Comparison of ENCODE assay signal across 13 mouse cellular contexts in the genomic region with DNA sequence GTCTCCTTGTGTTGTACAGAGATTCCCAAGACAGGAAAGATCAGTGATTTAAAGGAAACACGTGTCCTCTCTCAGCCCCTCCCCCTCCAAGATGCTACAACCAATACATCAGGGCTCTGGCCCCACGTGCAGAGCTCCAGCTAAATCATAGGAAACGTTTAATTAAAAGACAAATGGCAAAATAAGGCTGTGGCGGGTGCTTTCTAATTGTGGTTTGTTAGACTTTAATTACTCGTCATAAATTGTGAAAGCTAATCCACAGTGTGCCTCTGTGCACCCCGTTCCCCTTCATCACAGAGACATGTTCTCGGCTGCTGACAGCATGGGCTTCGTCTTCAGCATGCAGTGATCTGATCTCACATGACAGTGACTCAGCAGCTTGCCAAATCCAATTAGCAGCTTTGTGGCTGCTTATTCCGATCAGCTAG.
DNase-seq lines count a peak whose midpoint lies in the region; ATAC-seq and TF ChIP-seq lines count a peak whose summit lies in the region.
"Had no signal": no experiment of that assay in that cellular context is flagged by ENCODE, and none has a peak within 500 bp of the region (broad histone marks: within the 10 kb centered on the region; RNA-seq: fewer than 3 reads in every experiment).

No protein-coding gene starts in this region.

- H3K4me1 ChIP-seq in kidney, embryonic 16.5 days (ENCODE audit: insufficient read depth, low read length), result peaks cover 4% of the 10 kb centered on the region; the same call in 1 of the 2 replicates
- H3K4me1 ChIP-seq in bone marrow macrophage, adult 2 months (ENCODE audit: control insufficient read depth, insufficient read depth, low read length), result peaks cover 44% of the 10 kb centered on the region
- peaks cover 4% of the 10 kb centered on the region; the same call in 1 of the 2 replicates for H3K4me1 ChIP-seq in forebrain, postnatal 0 days (ENCODE audit: insufficient read depth)
- H3K4me1 ChIP-seq in midbrain, embryonic 13.5 days (replicated peaks), result peaks cover 14% of the 10 kb centered on the region

- H3K36me3 ChIP-seq in kidney, embryonic 16.5 days (ENCODE audit: insufficient read depth, low read length), result no peaks in the 10 kb centered on the region
- H3K36me3 ChIP-seq in forebrain, postnatal 0 days (ENCODE audit: insufficient read depth), result no peaks in the 10 kb centered on the region
- no peaks in the 10 kb centered on the region for H3K36me3 ChIP-seq in midbrain, embryonic 13.5 days

- no peak overlapping the region for H3K9ac ChIP-seq in kidney, embryonic 16.5 days (replicated peaks; ENCODE audit: low read length)
- no peak overlapping the region for H3K9ac ChIP-seq in forebrain, postnatal 0 days
- H3K9ac ChIP-seq in midbrain, embryonic 13.5 days (replicated peaks), result no peak overlapping the region
- H3K9ac ChIP-seq: lung, embryonic 14.5 days had no signal

- 27% methylated on average over 9 of the region's 9 CpGs for WGBS in kidney, embryonic 16.5 days
- 8% methylated on average over 9 of the region's 9 CpGs for WGBS in forebrain, postnatal 0 days
- WGBS in midbrain, embryonic 13.5 days, result 20% methylated on average over 9 of the region's 9 CpGs

- ATAC-seq in kidney, embryonic 16.5 days (ENCODE audit: low FRiP score, low TSS enrichment), result peak; percentile 71; the same call in 1 of the 2 replicates
- ATAC-seq in forebrain, postnatal 0 days, result peak; percentile 94
- peak; percentile 84 for ATAC-seq in midbrain, embryonic 13.5 days
- ATAC-seq in erythroblast, adult 5-6 weeks (replicated peaks; ENCODE audit: low FRiP score, poor library complexity, severe bottlenecking), result no peak

- no peaks in the 10 kb centered on the region for H3K9me3 ChIP-seq in kidney, embryonic 16.5 days (ENCODE audit: low read length)
- H3K9me3 ChIP-seq in forebrain, postnatal 0 days (ENCODE audit: low read length), result no peaks in the 10 kb centered on the region
- no peaks in the 10 kb centered on the region for H3K9me3 ChIP-seq in midbrain, embryonic 13.5 days

- TF ChIP-seq POLR2A in bone marrow macrophage, adult 2 months (IDR thresholded peaks at IDR 0.05; ENCODE audit: borderline replicate concordance, low read depth, low read length), result no peak

- H3K4me3 ChIP-seq in kidney, embryonic 16.5 days (ENCODE audit: low read length), result no peak overlapping the region
- no peak overlapping the region for H3K4me3 ChIP-seq in bone marrow macrophage, adult 2 months (ENCODE audit: insufficient read depth, low read length)
- H3K4me3 ChIP-seq in forebrain, postnatal 0 days (ENCODE audit: low read depth, low read length), result no peak overlapping the region
- H3K4me3 ChIP-seq in midbrain, embryonic 13.5 days (replicated peaks), result no peak overlapping the region

- DNase-seq in kidney, adult 8-10 months, result no peak
- DNase-seq in forebrain, postnatal 0 days, result peak; percentile 77
- DNase-seq in thymus, postnatal 36 days, result no peak
- DNase-seq in urinary bladder, adult 18-20 months (ENCODE audit: low spot score in 2 of 2), result no peak
- DNase-seq: adrenal gland, postnatal 14 days; kidney, postnatal 36 days; lung, embryonic 14.5 days; thymus, adult 18-20 months had no signal

- no peak for TF ChIP-seq CTCF in bone marrow macrophage, adult 2 months (IDR thresholded peaks at IDR 0.05; ENCODE audit: low read depth, low read length)
- TF ChIP-seq CTCF in forebrain, postnatal 0 days (IDR thresholded peaks at IDR 0.05; ENCODE audit: low read depth), result no peak

- H3K27me3 ChIP-seq in kidney, embryonic 16.5 days (ENCODE audit: insufficient read depth, low read length), result no peaks in the 10 kb centered on the region
- no peaks in the 10 kb centered on the region for H3K27me3 ChIP-seq in forebrain, postnatal 0 days (ENCODE audit: insufficient read depth, low read length)
- no peaks in the 10 kb centered on the region for H3K27me3 ChIP-seq in midbrain, embryonic 13.5 days
- H3K27me3 ChIP-seq: CH12.LX had no signal

- no peak overlapping the region for H3K27ac ChIP-seq in kidney, embryonic 16.5 days (ENCODE audit: low read length)
- peak overlapping the region; percentile 32; the same call in 1 of the 2 replicates for H3K27ac ChIP-seq in bone marrow macrophage, adult 2 months (ENCODE audit: insufficient read depth, low read depth, low read length)
- H3K27ac ChIP-seq in forebrain, postnatal 0 days (ENCODE audit: low read depth, low read length), result no peak overlapping the region
- H3K27ac ChIP-seq in midbrain, embryonic 13.5 days, result peak overlapping the region; percentile 66

- H3K4me2 ChIP-seq in kidney, embryonic 16.5 days (replicated peaks; ENCODE audit: low read depth, low read length), result no peak overlapping the region
- H3K4me2 ChIP-seq in forebrain, postnatal 0 days (ENCODE audit: low read depth), result 0 out of 2 replicates have a peak overlapping the region, but pooled peaks have one; percentile 0
- H3K4me2 ChIP-seq in midbrain, embryonic 13.5 days (replicated peaks), result peak overlapping the region; percentile 24
- H3K4me2 ChIP-seq: lung, embryonic 14.5 days had no signal

Comparison
In these comparisons a context has a peak if more than half of its experiments do, and no peak if none do; other contexts are left out.
1. H3K27ac ChIP-seq: peak in bone marrow macrophage, adult 2 months (single experiment) and midbrain, embryonic 13.5 days (single experiment); none in kidney, embryonic 16.5 days (single experiment) and forebrain, postnatal 0 days (single experiment).